Mouse (Mus musculus) thymus, postnatal 14 days (tissue): ENCODE measurements at regions not wholly inside any gene's neighbourhood (a gene's known extent, or its start where the extent isn't known, plus 50 kb on each side); places are given as distances from the start of the nearest gene placed in this dataset.

Experiments
- DNase-seq: peaks from one replicate; pipeline ENCODE4 v3.0.0; 2021

- no peak for DNase-seq
Observed at GRCm38 (mm10) chr3:61255643-61256042, 105.8 kb upstream of the Rap2b start.

GRCm38 (mm10) chr3:61268453-61269335 lies 92.7 kb upstream of the Rap2b start:
- DNase-seq = peak; percentile 10

GRCm38 (mm10) chr3:61285924-61286520 lies 75.4 kb upstream of the Rap2b start:
- no peak for DNase-seq

GRCm38 (mm10) chr3:61288195-61288594 lies 73.2 kb upstream of the Rap2b start:
- no peak for DNase-seq

- DNase-seq = no peak
Observed at GRCm38 (mm10) chr3:61294855-61295254, 66.6 kb upstream of the Rap2b start.

GRCm38 (mm10) chr3:61297290-61297689 lies 64.1 kb upstream of the Rap2b start:
- no peak for DNase-seq

GRCm38 (mm10) chr3:61302214-61302613 lies 59.2 kb upstream of the Rap2b start:
- no peak for DNase-seq

GRCm38 (mm10) chr3:61303485-61303884 lies 58.0 kb upstream of the Rap2b start:
- DNase-seq = no peak

- no peak for DNase-seq
Observed at GRCm38 (mm10) chr3:61306306-61306705, 55.1 kb upstream of the Rap2b start.

GRCm38 (mm10) chr3:61308764-61309163 lies 52.7 kb upstream of the Rap2b start:
- no peak for DNase-seq

- no peak for DNase-seq
Observed at GRCm38 (mm10) chr3:61309197-61309596, 52.2 kb upstream of the Rap2b start.
